Mouse (Mus musculus) cerebellum, postnatal 10 days (tissue): ENCODE measurements around the gene Slfn5.
"Not testable (repeated sequence)": the region's sequence is repeated elsewhere in the genome, so short reads cannot be mapped to it uniquely, and the experiment has no call there.

Experiments
- DNase-seq, 2 experiments: peaks; one replicate each; pipeline ENCODE4 v3.0.0; 2021; ENCODE audit warnings: mixed read lengths in 2 of 2

Gene Slfn5

DNA sequence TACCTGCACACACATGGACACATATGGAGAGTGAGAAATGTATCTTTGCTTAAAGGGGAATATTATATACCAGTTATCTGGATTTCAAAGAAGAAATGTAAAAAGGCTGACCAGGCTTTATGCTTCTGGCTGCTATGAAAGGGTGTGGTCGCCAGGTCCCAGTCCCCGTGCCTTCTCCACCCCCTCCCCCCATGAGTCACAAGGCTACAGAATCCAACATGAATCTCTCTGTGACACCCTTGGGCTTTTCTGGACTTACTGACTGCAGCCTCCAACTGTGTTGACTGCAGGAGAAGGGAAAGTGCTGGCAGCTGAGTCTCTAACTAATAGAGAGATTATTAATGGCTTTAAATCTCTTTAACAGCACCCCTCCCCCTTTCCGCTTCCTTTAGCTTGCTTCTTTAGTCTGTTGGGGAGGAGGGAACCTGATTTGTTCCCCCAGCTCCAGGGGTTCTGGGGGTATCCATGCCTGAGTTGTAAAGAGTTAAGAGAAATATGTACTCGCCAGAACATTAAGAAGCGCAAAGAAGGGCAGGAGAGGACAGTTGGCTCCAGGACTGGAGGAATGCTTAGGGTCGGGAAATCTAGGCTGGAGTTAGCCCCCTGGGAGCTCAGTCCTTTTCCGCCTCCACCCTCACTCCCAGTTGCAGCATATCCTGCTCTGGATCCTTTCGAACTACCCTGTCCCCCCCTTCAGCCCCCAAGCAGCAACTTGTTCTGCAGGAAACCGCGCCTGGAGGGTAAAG lies at the start of gene Slfn5:
Gene Slfn5 (plus strand): TSS at position 614 of the 746 bp plus-strand sequence.
- no peak for DNase-seq

DNA sequence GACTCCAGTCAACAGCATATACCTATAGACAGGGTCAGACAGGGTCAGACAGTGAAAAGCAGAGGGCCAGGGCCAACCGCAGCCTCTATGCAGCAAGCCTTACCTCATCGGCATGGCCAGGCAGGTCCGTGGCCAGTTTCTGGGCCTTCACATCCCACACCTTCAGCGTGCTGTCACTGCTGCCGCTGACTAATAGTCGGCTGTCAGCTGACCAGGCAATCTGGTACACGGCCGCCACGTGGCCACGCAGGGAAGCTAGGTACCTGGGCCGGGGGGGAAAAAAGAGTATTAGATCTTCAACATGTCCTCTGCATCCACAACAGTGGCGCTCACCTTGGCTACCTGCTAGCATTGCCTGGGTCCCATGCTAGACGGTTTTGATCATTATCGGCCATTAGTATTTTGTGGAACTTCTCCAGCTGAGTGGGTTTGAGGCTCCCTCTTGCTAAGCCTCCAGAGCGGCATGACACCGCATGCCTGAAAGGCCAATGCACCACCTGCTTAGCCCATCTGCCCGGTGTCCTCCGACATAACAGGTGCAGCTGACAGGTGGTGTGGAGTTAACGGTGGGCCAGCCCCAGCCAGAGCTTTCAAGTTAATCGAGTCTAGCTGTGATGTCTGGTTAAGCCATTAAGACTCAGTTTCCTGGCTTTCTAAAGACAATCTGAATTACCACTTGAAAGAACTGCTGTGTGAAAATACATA lies 49.4 kb upstream of the Slfn5 start:
- peak; percentile 55 to 70 for DNase-seq

DNA sequence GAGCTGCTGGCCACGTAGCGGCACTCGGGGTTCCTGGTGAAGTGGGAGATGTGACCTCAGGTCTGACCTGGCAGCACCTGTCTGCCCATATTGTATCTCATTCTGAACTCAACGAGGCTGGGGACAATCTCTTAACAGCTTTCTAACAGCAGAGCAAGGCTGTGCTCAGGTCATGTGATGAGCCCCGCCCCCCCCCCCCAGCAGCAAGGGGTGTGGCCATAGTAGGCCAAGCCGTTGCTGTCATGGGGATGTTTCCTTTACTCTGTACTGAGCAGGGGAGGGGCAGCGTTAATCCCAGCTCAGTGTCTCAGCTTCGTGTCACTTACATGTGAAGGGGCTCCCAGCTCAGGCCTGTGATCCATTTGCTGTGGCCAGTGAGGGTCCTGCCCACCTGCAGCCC lies 46.2 kb upstream of the Slfn5 start:
- DNase-seq: no peak

GRCm38 (mm10) chr11:82905816-82906215 lies 45.3 kb upstream of the Slfn5 start:
- no peak for DNase-seq

- peak; percentile 98 for DNase-seq
Observed at GRCm38 (mm10) chr11:82907651-82908607, 43.2 kb upstream of the Slfn5 start, which contains the start of gene Nle1. Nle1 (minus strand) TSS chr11:82908411.

GRCm38 (mm10) chr11:82908608-82908989 lies 42.5 kb upstream of the Slfn5 start:
- DNase-seq: no peak

GRCm38 (mm10) chr11:82910250-82910649 lies 40.9 kb upstream of the Slfn5 start, which contains the start of gene Unc45b:
Unc45b (plus strand) TSS chr11:82910550.
- DNase-seq: no peak

DNA sequence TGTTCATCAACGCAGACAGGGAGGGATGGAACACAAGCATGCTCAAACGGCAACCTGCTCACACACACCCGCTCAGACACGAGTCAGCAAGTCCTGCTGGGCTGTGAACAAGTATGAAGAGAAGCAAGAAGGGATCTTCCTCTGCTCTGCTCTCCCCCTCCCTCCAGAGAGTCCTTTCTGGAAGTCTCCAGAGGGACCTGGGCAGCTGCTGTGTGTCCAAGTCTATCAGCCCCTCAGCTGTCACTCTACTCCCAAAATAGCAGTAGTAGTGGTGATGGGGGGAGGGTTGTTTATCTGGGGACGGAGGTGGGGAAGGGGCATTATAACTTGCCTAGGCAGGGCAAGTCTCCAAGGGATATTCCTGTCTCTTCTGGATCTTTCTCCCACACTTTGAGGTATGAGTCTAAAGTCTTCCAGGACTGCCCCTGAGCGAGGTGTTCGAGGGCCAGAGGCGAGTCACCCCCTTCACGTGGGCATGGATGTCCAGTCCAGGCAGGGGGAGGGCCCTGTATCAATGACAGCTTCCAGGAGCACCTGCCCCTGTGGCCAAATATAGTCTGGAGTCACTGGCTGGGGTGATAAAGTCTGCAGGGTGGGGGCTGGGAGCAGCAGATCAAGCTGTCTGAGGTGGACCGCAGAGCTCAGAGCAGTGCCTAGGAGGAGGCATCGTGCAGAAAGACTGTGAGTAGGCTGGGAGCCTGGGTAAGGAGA lies 40.3 kb upstream of the Slfn5 start:
- DNase-seq: no peak

DNA sequence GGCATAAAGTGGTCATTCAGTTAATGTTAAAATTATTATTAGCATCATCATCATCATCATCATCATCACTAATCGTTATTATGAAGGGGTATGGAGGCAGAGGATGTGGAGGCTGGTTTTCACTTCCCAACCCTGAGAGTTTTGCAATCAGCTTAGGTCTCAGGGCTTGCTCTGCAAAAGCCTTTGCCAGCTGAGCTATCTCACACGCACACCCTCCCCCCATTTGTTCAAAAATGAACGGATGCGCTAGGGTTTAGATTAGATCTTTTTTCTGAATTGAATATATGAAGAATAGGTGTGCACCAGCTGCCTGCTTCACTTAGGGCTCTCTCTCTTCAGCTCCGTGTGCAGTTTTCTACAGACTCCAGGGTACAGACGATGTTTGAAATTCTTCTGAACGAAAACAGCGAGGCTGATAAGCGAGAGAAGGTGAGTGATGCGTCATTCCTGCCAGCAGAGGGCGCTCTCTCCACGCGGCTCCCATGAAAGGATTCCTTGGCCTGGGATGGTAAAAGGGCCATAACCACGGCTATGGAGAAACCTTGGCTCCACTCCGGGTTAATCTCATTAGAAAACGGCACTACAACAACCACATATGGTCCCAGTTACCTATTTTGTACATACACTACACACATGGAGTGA lies 36.3 kb upstream of the Slfn5 start:
- DNase-seq: peak; percentile 89 to 92

GRCm38 (mm10) chr11:82920768-82921167 lies 30.4 kb upstream of the Slfn5 start:
- DNase-seq: no peak

- no peak for DNase-seq
Observed at GRCm38 (mm10) chr11:82921691-82922090, 29.5 kb upstream of the Slfn5 start.

- DNase-seq: not testable (repeated sequence)
Observed at GRCm38 (mm10) chr11:82923910-82924309, 27.2 kb upstream of the Slfn5 start.

- DNase-seq: peak; percentile 49 to 67
Observed at GRCm38 (mm10) chr11:82928897-82929632, 22.1 kb upstream of the Slfn5 start.

DNA sequence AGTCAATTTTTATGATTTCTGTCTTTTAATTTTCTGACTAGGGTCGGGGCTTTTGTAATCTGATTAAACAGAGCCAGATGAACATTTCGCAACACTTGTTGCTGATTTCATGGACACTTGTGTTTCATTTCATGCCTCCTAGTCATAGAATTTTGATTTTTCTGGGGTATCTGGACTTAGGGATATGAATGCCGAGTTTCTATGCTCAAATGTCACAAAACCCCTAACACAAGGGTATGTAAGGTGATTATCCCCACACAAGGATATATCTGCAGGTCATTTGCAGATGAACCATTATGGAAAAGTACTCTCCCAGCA lies 21.6 kb upstream of the Slfn5 start:
- DNase-seq: no peak

- peak; percentile 34 to 54 for DNase-seq
Observed at GRCm38 (mm10) chr11:82930391-82930955, 20.7 kb upstream of the Slfn5 start.

GRCm38 (mm10) chr11:82931161-82931560 lies 20.0 kb upstream of the Slfn5 start:
- peak in 1 of 2 experiments; percentile 49 for DNase-seq

DNA sequence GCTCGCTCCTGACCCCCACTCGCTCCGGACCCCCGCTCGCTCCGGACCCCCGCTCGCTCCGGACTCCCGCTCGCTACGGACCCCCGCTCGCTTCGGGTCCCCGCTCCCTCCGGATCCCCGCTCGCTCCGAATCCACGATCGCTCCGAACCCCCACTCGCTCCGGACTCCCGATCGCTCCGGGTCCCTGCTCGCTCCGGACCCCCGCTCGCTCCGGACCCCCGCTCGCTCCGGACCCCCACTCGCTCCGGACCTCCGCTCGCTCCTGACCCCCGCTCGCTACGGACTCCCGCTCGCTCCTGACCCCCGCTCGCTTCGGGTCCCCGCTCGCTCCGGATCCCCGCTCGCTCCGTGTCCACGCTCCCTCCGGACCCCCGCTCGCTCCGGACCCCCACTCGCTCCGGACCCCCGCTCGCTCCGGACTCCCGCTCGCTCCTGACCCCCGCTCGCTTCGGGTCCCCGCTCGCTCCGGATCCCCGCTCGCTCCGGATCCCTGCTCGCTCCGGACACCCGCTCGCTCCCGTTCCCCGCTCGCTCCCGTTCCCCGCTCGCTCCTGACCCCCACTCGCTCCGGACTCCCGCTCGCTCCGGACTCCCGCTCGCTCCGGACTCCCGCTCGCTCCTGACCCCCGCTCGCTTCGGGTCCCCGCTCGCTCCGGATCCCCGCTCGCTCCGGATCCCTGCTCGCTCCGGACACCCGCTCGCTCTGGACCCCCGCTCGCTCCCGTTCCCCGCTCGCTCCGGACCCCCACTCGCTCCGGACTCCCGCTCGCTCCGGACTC lies 19.3 kb upstream of the Slfn5 start:
- peak in 1 of 2 experiments; percentile 30 for DNase-seq

DNA sequence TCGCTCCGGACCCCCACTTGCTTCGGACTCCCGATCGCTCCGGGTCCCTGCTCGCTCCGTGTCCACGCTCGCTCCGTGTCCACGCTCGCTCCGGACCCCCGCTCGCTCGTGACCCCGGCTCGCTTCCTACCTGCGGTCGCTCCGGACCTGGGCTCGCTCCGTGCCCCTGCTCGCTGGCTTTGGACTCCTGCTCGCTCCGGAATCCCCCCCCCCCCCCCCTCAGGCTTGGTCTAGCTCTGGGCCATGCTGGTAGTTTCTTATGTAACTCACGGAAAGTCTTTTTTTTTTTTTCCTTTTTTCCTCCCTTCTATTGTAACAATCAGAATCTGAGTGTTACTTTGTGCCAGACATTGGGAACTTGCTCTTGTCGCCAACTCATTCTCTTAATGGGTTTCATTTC lies 18.0 kb upstream of the Slfn5 start:
- DNase-seq: no peak

DNA sequence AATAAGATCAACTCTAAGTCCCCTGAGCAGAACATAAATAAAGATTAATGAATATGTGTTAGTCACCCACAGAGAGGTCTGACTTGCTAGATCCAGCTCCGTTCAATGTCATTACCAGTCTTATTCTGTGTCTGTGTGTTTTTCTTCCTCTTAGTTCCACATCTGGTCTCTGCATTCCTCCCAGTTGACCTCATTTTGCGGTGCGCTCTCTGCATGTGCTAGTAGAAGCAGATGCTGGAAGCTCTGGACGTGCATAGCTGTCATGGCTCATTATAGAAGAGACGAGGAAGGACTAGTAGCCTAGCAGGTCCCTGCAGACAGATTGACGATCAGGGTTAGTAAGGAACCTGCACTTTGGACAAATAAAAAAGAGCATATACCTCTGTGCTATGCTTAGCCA lies 7.8 kb upstream of the Slfn5 start:
- no peak for DNase-seq

- DNase-seq: no peak
Observed at GRCm38 (mm10) chr11:82945636-82946035, 5.5 kb upstream of the Slfn5 start.
